ENCODE assay signal across 20 mouse cellular contexts in genomic region chr5:45435967-45436950, GRCm38 (mm10). TPM values are rescaled to one million over a fixed set of nuclear protein-coding genes. Genes with fewer than 3 reads are reported as not detected.
DNase-seq lines count a peak whose midpoint lies in the region; ATAC-seq and TF ChIP-seq lines count a peak whose summit lies in the region.
"Had no signal": no experiment of that assay in that cellular context is flagged by ENCODE, and none has a peak within 500 bp of the region (broad histone marks: within the 10 kb centered on the region; RNA-seq: fewer than 3 reads in every experiment).

No protein-coding gene starts in this region.

- no peak for TF ChIP-seq CTCF in liver, adult 2 months (IDR thresholded peaks at IDR 0.05; ENCODE audit: low read depth, low read length)
- TF ChIP-seq CTCF in liver, postnatal 0 days (IDR thresholded peaks at IDR 0.05; ENCODE audit: low read depth), result no peak

- no peak for TF ChIP-seq EP300 in liver, postnatal 0 days (IDR thresholded peaks at IDR 0.05; ENCODE audit: low read depth)

- no peak for ATAC-seq in liver, postnatal 0 days
- ATAC-seq in limb, embryonic 11.5 days (ENCODE audit: insufficient number of reproducible peaks, low FRiP score, low TSS enrichment, low read depth), result 0 out of 2 replicates have a peak, but pooled peaks have one; percentile 70
- ATAC-seq: forebrain, embryonic 16.5 days; hindbrain, postnatal 0 days had no signal

- H3K9ac ChIP-seq in liver, adult 2 months (ENCODE audit: low read depth, low read length), result 0 out of 2 replicates have a peak overlapping the region, but pooled peaks have one; percentile 1
- no peak overlapping the region for H3K9ac ChIP-seq in liver, postnatal 0 days (replicated peaks)
- H3K9ac ChIP-seq in limb, embryonic 11.5 days (ENCODE audit: low read length), result no peak overlapping the region

- no peaks in the 10 kb centered on the region for H3K9me3 ChIP-seq in liver, postnatal 0 days (ENCODE audit: low read length)
- no peaks in the 10 kb centered on the region for H3K9me3 ChIP-seq in limb, embryonic 11.5 days (ENCODE audit: control insufficient read depth, low read length)
- H3K9me3 ChIP-seq: midbrain, embryonic 10.5 days had no signal

- peaks cover 30% of the 10 kb centered on the region for H3K4me1 ChIP-seq in liver, adult 2 months (ENCODE audit: control insufficient read depth, insufficient read depth, low read length)
- peaks cover 4% of the 10 kb centered on the region; the same call in 1 of the 2 replicates for H3K4me1 ChIP-seq in liver, postnatal 0 days (ENCODE audit: insufficient read depth)
- 0 out of 2 replicates have a peak, but pooled peaks cover 3% of the 10 kb centered on the region for H3K4me1 ChIP-seq in limb, embryonic 11.5 days (ENCODE audit: control insufficient read depth, insufficient read depth, low read length)
- H3K4me1 ChIP-seq: midbrain, embryonic 10.5 days had no signal

- no peaks in the 10 kb centered on the region for H3K27me3 ChIP-seq in liver, adult 2 months (ENCODE audit: control insufficient read depth, insufficient read depth, low read length)
- no peaks in the 10 kb centered on the region for H3K27me3 ChIP-seq in liver, postnatal 0 days (ENCODE audit: insufficient read depth, low read length)
- no peaks in the 10 kb centered on the region for H3K27me3 ChIP-seq in limb, embryonic 11.5 days (ENCODE audit: control insufficient read depth, insufficient read depth, low read length)

- H3K4me2 ChIP-seq in liver, postnatal 0 days (ENCODE audit: low read depth, low read length), result no peak overlapping the region
- no peak overlapping the region for H3K4me2 ChIP-seq in limb, embryonic 11.5 days (ENCODE audit: low read depth, severe bottlenecking)

- no peaks in the 10 kb centered on the region for H3K79me2 ChIP-seq in liver, adult 2 months (ENCODE audit: control insufficient read depth, insufficient read depth, low read length)

- WGBS in liver, adult 2 months, result 52% methylated on average over 14 of the region's 14 CpGs
- 79% methylated on average over 14 of the region's 14 CpGs for WGBS in liver, postnatal 0 days (ENCODE audit: insufficient replicate concordance)
- WGBS in limb, embryonic 11.5 days, result 69% methylated on average over 14 of the region's 14 CpGs

- peak; percentile 83 for DNase-seq in liver, adult 2 months (ENCODE audit: extremely low read depth, low read depth, low spot score)
- no peak for DNase-seq in liver, postnatal 0 days
- peak; percentile 88 for DNase-seq in kidney, adult 9 months
- peak; percentile 34 for DNase-seq in limb, embryonic 11.5 days (ENCODE audit: low spot score)
- DNase-seq in frontal cortex, postnatal 36 days (ENCODE audit: low spot score in 2 of 2), result no peak
- no peak for DNase-seq in layer of hippocampus, postnatal 14 days (ENCODE audit: low spot score in 2 of 2)
- DNase-seq in cerebellum, adult 11 months, result no peak
- DNase-seq: cerebellum, adult 18-20 months; gastrocnemius, postnatal 10 days; heart, postnatal 4 days; lung, postnatal 36 days; thymus, postnatal 25 days had no signal

- peak overlapping the region; percentile 51 for H3K27ac ChIP-seq in liver, adult 2 months (replicated peaks; ENCODE audit: insufficient read depth, low read depth, low read length)
- H3K27ac ChIP-seq in liver, postnatal 0 days (ENCODE audit: low read depth), result no peak overlapping the region
- peak overlapping the region; percentile 10; the same call in 1 of the 2 replicates for H3K27ac ChIP-seq in limb, embryonic 11.5 days (replicated peaks; ENCODE audit: low read depth, low read length)
- H3K27ac ChIP-seq: hindbrain, postnatal 0 days; midbrain, embryonic 10.5 days had no signal

- H3K4me3 ChIP-seq in liver, adult 2 months (ENCODE audit: insufficient read depth, low read depth, low read length), result no peak overlapping the region
- H3K4me3 ChIP-seq in liver, postnatal 0 days (ENCODE audit: low read depth, low read length), result no peak overlapping the region
- H3K4me3 ChIP-seq in limb, embryonic 11.5 days (ENCODE audit: low read depth, low read length), result no peak overlapping the region
- H3K4me3 ChIP-seq: erythroblast, embryonic 14.5 days; midbrain, embryonic 10.5 days had no signal

- peaks cover 58% of the 10 kb centered on the region for H3K36me3 ChIP-seq in liver, adult 2 months (ENCODE audit: control insufficient read depth, insufficient read depth, low read length)
- peaks cover 23% of the 10 kb centered on the region for H3K36me3 ChIP-seq in liver, postnatal 0 days (replicated peaks; ENCODE audit: insufficient read depth, low read length)
- peaks cover 4% of the 10 kb centered on the region; the same call in 1 of the 2 replicates for H3K36me3 ChIP-seq in limb, embryonic 11.5 days (ENCODE audit: control insufficient read depth, insufficient read depth, low read length)

- no peak for TF ChIP-seq POLR2A in liver, adult 2 months (IDR thresholded peaks at IDR 0.05; ENCODE audit: extremely low read depth, insufficient read depth, low read length)

RNA-seq across cellular contexts. Expression of gene Qdpr, which starts 13.8 kb away (rescaled TPM):
- 640 and 691 TPM in 2 replicates for total RNA-seq in liver, adult 2 months (2014; rRNA removed)
- polyA plus RNA-seq in liver, adult 2 months (2012; rRNA removed), result 491 and 636 TPM in 2 replicates
- polyA plus RNA-seq in liver, postnatal 0 days (2015; fragmentation: Nextera tagmentation; extraction: Ambion mirVana), result 202 and 206 TPM in 2 replicates
- 110 and 118 TPM in 2 replicates for polyA plus RNA-seq in limb, embryonic 11.5 days (2014; fragmentation: Nextera tagmentation; extraction: Ambion mirVana)
- total RNA-seq in layer of hippocampus, postnatal 14 days (2021), result 100 to 1,000 TPM; 105 TPM

RNA-seq across cellular contexts. Expression of gene Clrn2, which starts 17.3 kb away (rescaled TPM):
- not detected in 2 replicates for total RNA-seq in liver, adult 2 months (2014; rRNA removed)
- polyA plus RNA-seq in liver, adult 2 months (2012; rRNA removed), result not detected in 2 replicates
- not detected in 2 replicates for polyA plus RNA-seq in liver, postnatal 0 days (2015; fragmentation: Nextera tagmentation; extraction: Ambion mirVana)
- not detected in 2 replicates for polyA plus RNA-seq in limb, embryonic 11.5 days (2014; fragmentation: Nextera tagmentation; extraction: Ambion mirVana)
- total RNA-seq in layer of hippocampus, postnatal 14 days (2021), result under 1 TPM in 1 of 2 experiments, not detected in 1; 0.48 TPM
- total RNA-seq: adrenal gland, adult 18-20 months; common myeloid progenitor, adult 5-6 weeks; gastrocnemius, postnatal 10 days; heart, postnatal 4 days; hindbrain, postnatal 0 days had no signal
- polyA plus RNA-seq: C2C12; erythroblast, embryonic 14.5 days; forebrain, embryonic 16.5 days; liver, embryonic 16.5 days; midbrain, embryonic 10.5 days had no signal

RNA-seq across cellular contexts. Expression of gene Lap3, which starts 56.9 kb away (rescaled TPM):
- total RNA-seq in liver, adult 2 months (2014; rRNA removed), result 300 and 328 TPM in 2 replicates
- polyA plus RNA-seq in liver, adult 2 months (2012; rRNA removed), result 92.9 and 108 TPM in 2 replicates
- 50.3 and 50.8 TPM in 2 replicates for polyA plus RNA-seq in liver, postnatal 0 days (2015; fragmentation: Nextera tagmentation; extraction: Ambion mirVana)
- 98.3 and 104 TPM in 2 replicates for polyA plus RNA-seq in limb, embryonic 11.5 days (2014; fragmentation: Nextera tagmentation; extraction: Ambion mirVana)
- 10 to 100 TPM; 45.8 to 51.5 TPM for total RNA-seq in layer of hippocampus, postnatal 14 days (2021)

Comparison
In these comparisons a context has a peak if more than half of its experiments do, and no peak if none do; other contexts are left out.
1. DNase-seq: peak in liver, adult 2 months (single experiment), kidney, adult 9 months (single experiment) and limb, embryonic 11.5 days (single experiment); none in liver, postnatal 0 days (single experiment), frontal cortex, postnatal 36 days (0 of 2), layer of hippocampus, postnatal 14 days (0 of 2) and cerebellum, adult 11 months (single experiment).